Mouse (Mus musculus): ENCODE data around the gene Madcam1. TPM values are rescaled to one million over a fixed set of nuclear protein-coding genes. Genes with fewer than 3 reads are reported as not detected.

Gene Madcam1
- total RNA-seq, 2 experiments from 2014 or later = not detected

DNA sequence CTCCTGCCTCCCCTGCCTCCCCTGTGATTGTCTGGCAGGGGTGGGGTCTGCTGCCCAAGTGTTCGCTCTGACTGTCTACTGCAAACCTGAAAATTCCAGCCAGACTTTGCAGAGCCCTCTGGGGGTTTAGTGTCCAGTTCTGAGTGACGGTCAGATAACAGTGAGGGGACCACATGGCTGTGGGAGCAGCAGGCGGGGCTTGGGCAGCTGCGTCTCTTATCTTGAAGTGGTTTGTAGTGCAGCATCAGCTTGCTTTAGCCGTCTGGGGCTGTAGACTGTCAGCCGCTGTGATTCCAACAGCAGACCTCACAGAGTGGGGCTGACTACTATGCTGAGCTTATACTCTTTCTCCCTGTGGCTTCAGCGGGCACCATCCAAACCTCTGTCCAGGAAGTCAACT is 44.9 kb downstream of the Madcam1 start:
- DNase-seq = no peak

DNA sequence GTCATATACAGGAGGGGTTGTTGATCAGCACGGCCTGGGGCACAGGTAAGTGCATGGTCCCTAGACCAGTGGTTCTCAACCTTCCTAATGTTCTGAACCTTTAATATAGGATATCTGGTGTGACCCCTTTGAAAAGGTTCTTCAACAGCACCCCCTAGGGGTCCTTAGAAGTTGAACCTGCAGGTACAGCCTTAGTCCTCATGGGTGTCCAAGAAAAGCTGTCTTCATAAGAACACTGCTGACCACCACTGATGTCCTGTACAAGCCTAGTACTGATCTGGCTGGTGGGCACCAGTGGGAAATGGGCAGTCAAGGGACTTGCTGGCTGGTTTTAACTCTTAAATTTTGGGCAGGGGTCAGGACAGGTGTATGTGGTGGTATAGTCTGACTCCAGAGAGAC is 47.7 kb downstream of the Madcam1 start:
- DNase-seq = no peak

DNA sequence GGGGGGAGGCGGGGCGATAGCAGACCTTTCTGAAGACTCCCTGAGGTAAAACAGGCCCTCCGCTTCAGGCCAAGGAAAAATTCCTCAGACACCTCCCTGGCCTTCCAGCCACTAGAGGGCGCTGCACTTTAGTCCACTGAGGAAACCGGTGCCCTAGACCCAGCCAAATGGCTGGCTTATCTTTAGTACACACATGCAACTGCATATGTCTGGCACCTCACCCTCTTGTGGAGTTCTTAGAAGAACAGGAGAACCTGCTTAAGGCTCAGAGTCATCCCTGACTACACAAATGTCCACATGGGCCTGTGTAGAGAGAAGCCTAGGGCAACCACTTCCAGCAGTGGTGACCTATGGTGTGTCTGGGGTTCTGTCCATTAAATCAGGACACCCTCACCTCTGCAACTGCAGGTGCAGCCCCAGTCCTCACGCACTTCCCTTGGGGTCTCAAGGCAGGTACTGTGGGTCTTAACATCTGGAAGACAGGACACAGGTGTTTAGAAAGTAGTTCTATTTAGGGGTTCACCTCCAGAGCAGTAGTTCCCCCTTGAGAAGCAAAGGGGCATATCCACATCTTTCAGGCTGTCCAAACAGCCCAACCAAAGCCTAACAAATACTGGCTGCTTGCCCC is 48.3 kb downstream of the Madcam1 start:
- DNase-seq = peak; percentile 86 to 89

GRCm38 (mm10) chr10:79713163-79713562 is 48.8 kb downstream of the Madcam1 start:
- no peak for DNase-seq

DNA sequence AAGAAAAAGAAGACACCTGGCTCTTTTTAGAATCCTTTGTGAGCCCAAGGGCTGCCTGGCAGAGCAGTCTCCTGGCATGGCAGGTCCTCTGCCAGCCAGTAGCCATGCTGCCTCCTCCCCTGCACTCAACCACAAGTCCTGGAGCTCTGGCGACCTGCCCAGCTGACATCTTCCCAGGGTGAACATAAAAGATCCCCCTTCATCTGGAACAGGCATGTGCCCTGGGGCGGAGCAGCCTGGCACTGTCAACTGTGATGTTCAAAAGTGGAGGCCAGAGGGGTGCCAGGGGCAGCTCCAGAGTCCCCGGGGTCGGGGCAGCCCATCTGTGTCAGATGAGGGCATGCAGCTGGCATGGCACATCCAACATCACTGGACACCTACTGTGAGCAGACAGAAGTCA is 50.6 kb downstream of the Madcam1 start:
- DNase-seq = no peak

DNA sequence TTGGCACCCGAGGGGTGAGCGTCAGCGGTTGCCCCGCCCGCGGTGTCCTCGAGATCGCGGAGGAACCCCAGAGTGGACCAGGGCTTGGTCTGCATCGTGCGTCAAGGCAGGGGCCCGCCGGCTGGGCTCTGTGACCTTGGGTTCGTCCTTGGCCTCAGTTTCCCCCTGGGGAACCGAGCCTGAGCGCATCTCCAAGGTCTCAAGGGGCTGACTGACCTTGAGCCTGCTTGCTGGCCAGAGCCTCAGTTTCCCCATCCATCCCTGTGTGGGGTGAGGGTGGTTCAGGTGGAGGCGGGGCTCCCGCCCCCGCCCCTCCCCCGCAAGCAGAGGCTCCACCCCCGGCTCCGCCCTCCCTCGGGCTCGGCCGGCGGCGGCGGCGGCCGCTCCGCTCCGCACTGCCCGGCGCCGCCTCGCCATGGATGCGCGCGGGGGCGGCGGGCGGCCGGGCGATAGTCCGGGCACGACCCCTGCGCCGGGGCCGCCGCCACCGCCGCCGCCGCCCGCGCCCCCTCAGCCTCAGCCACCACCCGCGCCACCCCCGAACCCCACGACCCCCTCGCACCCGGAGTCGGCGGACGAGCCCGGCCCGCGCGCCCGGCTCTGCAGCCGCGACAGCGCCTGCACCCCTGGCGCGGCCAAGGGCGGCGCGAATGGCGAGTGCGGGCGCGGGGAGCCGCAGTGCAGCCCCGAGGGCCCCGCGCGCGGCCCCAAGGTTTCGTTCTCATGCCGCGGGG is 52.1 kb downstream of the Madcam1 start, which contains the start of gene Hcn2:
TSS of gene Hcn2 (plus strand) at position 381 of the 734 bp plus-strand sequence.
- peak in 1 of 2 experiments; percentile 64 for DNase-seq

DNA sequence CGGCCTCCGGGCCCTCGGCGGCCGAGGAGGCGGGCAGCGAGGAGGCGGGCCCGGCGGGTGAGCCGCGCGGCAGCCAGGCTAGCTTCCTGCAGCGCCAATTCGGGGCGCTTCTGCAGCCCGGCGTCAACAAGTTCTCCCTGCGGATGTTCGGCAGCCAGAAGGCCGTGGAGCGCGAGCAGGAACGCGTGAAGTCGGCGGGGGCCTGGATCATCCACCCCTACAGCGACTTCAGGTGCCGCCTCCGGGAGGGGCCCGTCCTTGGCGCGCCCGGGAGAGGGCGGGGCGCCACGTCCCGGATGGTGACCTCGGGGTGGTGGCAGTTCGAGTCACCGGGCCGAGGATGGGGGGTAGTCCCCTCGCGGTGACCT is 52.6 kb downstream of the Madcam1 start:
- peak in 1 of 2 experiments; percentile 56 for DNase-seq

DNA sequence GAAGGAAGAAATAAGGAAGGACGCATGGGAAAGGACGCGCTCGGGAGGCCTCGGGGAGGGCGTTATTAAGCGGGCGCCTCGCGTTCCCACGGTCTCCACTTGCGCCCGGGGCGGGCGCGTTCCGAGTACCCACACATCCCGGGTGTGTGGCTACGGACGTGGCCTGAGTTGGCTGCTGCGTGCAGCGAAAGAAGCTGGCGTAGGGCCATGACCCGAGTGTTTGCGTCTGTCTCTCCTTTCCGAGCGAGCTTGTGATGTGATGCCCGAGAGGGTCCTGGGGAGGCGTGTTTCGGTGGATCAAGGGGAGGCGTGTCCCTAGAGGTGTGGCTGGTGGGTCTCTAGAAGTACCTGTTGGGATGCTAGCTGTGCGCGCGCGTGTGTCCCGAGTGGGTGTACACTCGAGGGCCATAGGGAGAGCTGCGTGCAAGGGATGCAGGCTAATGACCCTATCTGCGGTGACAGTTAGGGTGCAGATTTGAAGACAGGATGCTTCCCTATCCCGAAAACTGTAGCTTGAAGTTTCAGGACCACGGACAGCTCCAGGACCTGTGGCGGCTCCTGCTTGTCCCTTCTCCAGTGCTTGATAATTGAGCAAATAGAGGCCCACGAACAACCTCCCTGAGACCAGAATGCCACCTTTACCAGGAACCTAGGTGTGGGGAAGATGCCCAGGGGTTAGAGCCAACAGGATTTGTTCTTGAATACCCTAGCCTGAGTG is 53.4 kb downstream of the Madcam1 start:
- peak; percentile 85 to 86 for DNase-seq

Other genes with a start within 250 kb of the Madcam1 start
- gene Vmn2r83, start 195.8 kb upstream of the Madcam1 start, total RNA-seq (2021) = not detected
- 10 to 100 TPM; 20.2 to 38.2 TPM for gene Plpp2, start 130.8 kb upstream of the Madcam1 start, total RNA-seq (2021)
- gene Mier2, start 109.4 kb upstream of the Madcam1 start, total RNA-seq (2021) = 10 to 100 TPM; 30.4 to 33.4 TPM
- gene Theg, start 77.2 kb upstream of the Madcam1 start, total RNA-seq (2021) = not detected
- gene C2cd4c, start 50.5 kb upstream of the Madcam1 start, total RNA-seq (2021) = under 1 TPM; 0.16 to 0.30 TPM
- gene Shc2, start 26.6 kb upstream of the Madcam1 start, total RNA-seq (2021) = 1 to 10 TPM; 3.0 to 5.2 TPM
- not detected for gene Odf3l2, start 18.8 kb upstream of the Madcam1 start, total RNA-seq (2021)
- 10 to 100 TPM; 31.6 to 39.0 TPM for gene Tpgs1, start 4.8 kb downstream of the Madcam1 start, total RNA-seq (2021)
- gene Cdc34, start 17.6 kb downstream of the Madcam1 start, total RNA-seq (2021) = 10 to 100 TPM; 75.0 to 79.9 TPM
- gene Gzmm, start 24.5 kb downstream of the Madcam1 start, total RNA-seq (2021) = 1 to 10 TPM in 1 of 2 experiments, under 1 TPM in 1; 0.86 to 1.0 TPM
- 100 to 1,000 TPM; 558 to 568 TPM for gene Bsg, start 39.9 kb downstream of the Madcam1 start, total RNA-seq (2021)
- gene Hcn2, start 52.1 kb downstream of the Madcam1 start, total RNA-seq (2021) = 1 to 10 TPM; 4.3 to 6.0 TPM
- 10 to 100 TPM; 51.1 to 58.0 TPM for gene Polrmt, start 82.0 kb downstream of the Madcam1 start, total RNA-seq (2021)
- gene Fgf22, start 90.5 kb downstream of the Madcam1 start, total RNA-seq (2021) = not detected
- 10 to 100 TPM; 53.0 to 55.2 TPM for gene Rnf126, start 102.4 kb downstream of the Madcam1 start, total RNA-seq (2021)
- gene Fstl3, start 112.7 kb downstream of the Madcam1 start, total RNA-seq (2021) = 10 to 100 TPM; 11.3 to 22.9 TPM
- gene Prss57, start 126.4 kb downstream of the Madcam1 start, total RNA-seq (2021) = not detected
- gene Palm, start 129.0 kb downstream of the Madcam1 start, total RNA-seq (2021) = 10 to 100 TPM; 75.4 to 93.7 TPM
- gene Misp, start 156.4 kb downstream of the Madcam1 start, total RNA-seq (2021) = under 1 TPM in 1 of 2 experiments, not detected in 1; 0.43 TPM
- gene Ptbp1, start 189.9 kb downstream of the Madcam1 start, total RNA-seq (2021) = 100 to 1,000 TPM; 257 to 299 TPM
- gene Prtn3, start 209.9 kb downstream of the Madcam1 start, total RNA-seq (2021) = under 1 TPM; 0.50 to 0.56 TPM
- under 1 TPM; 0.16 to 0.50 TPM for gene Plppr3, start 210.1 kb downstream of the Madcam1 start, total RNA-seq (2021)
- under 1 TPM; 0.30 to 0.33 TPM for gene Elane, start 221.7 kb downstream of the Madcam1 start, total RNA-seq (2021)
- 1,000 to 10,000 TPM; 1,484 to 1,596 TPM for gene Cfd, start 226.3 kb downstream of the Madcam1 start, total RNA-seq (2021)
- gene Med16, start 244.4 kb downstream of the Madcam1 start, total RNA-seq (2021) = 10 to 100 TPM; 39.7 to 50.6 TPM
- gene Gm26602, start 246.3 kb downstream of the Madcam1 start, total RNA-seq (2021) = not detected

Data from adrenal gland, postnatal 36 days (tissue).